Mouse (Mus musculus): Measurements from ENCODE around the gene Npc2.

The Npc2 gene

DNA sequence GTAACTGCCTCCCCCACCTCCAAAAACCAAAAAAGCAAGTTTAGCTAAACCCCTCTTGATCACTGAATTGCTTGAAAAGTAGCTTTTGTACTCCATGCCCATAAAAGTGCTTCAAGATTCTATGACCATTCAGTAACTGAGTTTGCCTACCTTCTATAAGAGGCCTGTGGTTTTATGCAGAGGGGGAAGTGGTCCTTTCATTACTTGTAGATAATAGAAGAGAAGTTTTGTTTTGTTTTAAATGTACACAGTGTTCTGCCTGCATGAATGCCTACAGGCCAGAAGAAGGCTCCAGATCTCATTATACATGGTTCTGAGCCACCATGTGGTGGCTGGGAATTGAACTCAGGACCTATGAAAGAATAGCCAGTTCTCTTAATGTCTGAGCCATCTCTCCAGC is 3.3 kb upstream of the Npc2 start:
- no peak for DNase-seq

- no peak for DNase-seq
These were observed 1.4 kb upstream of the Npc2 start for GRCm38 (mm10) chr12:84774376-84774775.

DNA sequence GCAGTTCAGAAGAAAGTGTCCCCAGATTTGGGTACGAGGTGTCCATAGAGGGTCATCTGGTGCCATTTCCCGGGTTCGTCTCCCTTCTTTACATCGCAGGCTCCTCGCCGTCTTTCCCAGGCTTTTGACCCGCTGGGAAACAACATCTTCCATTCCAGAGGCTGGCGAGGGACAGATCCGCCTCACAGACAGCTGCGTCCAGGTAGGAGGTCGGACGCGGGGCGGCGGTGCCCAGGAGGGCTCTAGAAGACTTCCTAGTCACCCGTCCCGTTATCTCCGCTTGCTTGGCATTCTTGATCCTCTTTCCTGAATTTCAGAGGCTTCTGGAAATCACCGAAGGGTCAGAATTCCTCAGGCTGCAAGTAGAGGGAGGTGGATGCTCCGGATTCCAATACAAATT is 524 bp upstream of the Npc2 start:
- DNase-seq: no peak

DNA sequence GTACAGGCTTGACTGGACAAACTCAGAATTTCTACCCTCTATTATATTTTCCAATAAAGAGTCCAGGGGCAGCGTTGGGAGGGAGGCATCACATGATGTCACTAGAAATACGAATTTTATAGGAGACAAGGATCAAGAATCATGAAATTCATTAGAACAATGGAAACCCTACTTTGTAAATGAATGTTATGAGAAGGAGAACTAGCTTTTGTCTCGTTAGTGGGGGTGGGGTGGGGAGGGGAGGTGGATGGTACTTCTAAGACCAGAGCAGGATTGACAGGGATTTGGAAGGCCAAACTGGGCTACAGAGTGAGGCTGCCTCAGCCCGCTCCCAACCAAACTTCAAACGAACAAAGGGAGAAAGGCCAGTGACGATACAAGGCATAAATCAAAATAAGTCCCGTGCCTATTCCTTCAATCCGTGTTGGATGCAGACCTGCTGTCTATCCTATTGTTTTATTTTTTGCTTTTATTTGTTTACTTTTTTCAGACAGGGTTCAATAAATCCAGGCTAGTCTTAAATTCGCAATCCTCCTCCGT is 901 bp downstream of the Npc2 start:
- DNase-seq: no peak

DNA sequence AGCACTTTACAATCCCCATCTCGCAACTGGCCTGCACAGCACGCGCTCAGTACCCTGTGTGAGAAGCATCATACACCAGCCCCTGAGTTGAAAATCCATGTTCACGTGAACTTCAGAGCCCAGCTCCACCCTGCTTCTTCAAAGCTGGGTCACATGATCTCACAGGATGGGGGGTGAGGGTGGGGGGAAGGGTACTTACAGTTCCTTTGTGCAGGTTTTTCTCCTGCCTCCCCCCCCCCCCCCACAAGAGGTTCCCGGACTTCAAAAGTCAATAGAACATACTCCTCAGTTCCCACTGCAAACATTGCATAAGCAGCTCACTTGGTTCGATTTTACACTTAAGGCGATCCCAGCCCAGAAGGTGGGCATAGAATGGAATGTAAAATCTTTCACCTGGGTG is 3.3 kb downstream of the Npc2 start:
- DNase-seq: no peak

DNA sequence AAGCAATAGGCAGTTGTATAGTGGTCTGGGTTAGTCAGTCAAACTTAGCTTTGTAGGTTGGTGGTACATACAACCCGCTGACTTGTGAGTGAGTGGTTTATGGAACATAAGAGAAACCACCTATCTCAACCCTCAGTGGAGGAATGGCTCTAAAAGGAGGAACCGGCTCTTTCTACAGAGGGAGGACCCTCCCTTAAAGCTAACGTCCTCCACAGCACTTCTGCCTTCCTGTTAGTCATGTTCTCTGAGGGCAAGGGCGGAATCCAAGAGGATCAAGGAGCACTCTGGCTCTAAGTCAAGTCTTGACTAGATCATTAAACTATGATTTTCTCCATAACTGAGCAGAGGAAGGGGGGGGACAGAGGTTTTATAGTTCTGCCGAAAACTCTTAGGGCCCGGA is 5.4 kb downstream of the Npc2 start:
- DNase-seq: no peak

DNA sequence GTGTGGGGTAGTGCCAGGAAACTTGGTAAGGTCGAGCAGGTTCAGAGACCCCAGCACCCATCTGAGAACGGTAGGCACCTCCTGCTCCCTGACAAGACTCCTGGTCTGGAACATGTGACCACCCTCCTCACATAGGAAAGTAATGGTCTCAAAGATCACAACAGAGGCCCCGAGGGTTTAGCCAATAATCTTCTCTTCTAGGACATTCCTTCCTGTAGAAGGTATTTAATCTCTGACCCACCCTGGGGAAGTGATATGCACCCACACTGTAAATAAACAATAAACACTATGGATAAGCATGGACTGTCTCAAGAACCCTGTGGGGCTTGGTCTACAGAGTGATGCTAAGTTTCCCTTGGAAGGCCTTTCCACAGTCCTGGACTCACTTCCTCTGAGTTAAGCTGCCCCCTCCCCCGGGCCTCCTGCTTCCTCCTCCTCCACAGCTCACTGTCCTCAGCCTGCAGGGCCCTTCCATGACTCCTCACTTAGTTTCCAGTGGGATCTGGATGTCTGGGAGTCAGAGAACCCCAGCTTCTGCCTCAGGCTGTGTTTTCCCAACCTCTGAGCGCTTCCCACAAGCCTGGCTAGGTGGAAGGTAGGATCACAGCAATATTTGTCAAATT is 6.7 kb downstream of the Npc2 start:
- DNase-seq: no peak

DNA sequence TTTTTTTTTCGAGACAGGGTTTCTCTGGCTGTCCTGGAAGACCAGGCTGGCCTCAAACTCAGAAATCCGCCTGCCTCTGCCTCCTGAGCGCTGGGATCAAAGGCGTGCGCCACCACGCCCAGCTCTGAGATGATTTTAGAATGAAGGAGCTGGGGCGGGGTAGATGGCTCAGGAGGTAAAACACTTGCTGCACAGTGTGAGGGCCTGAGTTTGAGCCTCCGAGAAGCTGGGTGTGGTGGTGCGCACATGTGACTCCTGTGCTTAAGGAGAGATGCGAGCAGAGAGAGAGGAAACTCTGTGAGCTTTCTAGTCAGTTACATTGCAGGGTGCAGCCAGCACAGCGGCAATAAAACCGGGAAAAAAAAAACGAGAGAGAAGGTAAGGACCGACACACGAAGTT is 7.4 kb downstream of the Npc2 start:
- DNase-seq: no peak

DNA sequence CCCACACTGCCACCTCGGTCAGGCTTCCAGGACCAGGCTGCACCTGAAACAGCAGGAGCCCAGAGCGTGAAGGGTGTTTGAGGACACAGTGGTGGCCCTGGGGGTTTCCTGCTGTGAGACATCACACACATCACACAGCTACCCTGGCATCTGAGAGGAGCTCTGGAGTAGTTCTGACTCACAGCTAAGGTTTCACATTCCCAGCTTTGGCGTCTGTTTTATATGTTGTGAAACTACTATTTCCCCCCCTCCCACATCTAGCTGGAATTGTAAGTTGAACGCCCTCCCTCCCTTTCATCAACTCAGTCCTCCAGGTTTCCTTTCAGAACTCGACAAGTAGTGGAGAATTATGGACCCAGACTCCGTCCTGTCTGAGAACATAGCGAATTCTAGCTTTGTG is 8.2 kb downstream of the Npc2 start:
- no peak for DNase-seq

DNA sequence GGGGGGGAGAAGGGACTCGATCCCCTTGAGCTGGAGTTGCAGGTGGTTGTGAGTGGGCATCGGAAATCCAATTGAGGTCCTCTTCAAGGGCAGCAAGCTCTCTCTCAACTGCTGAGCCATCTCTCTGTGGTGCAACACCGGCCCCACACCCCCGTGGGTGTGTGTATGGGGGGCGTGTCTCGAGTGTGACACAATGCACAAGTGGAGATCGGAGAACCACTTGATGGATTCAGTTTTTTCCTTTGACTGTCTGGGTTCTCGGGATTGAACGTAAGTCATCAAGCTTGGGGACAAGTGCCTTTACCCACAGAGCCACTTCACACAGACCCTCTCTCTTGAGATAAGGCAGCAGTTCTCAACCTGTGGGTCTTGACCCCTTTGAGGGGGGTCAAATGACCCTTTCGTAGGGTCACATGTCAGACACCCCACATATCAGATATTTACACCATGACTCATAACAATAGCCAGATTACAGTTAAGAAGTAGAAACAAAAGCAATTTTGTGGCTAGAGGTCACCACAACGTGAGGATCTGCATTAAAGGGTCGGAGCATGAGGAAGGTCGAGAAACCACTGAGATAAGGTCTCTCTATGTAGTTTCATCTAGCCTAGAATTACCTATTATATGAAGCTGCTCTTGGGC is 9.3 kb downstream of the Npc2 start:
- no peak for DNase-seq

GRCm38 (mm10) chr12:84762532-84762931 is 10.4 kb downstream of the Npc2 start:
- DNase-seq: no peak

DNA sequence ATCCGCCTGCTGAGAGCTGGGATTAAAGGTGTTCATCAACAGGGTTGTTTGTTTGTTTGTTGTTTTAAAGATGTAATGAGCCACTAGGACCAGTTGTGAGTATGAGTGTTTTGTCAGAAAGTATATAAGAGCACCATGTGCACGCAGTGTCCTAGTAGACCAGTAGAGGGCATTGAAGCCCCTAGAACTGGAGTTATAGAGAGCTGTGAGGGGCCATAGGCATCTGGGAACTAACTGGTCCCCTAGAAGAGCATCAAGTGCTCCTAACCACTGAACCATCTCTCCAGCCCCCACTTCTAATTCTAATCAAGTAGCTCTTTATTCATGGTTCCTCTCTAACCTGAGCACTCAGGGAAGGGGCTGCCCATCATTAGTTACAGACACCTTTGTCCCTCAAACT is 13.9 kb downstream of the Npc2 start:
- DNase-seq: no peak

GRCm38 (mm10) chr12:84756016-84756415 is 16.9 kb downstream of the Npc2 start:
- DNase-seq: no peak

GRCm38 (mm10) chr12:84755008-84755695 is 17.8 kb downstream of the Npc2 start:
- DNase-seq: peak; percentile 26 to 39

DNA sequence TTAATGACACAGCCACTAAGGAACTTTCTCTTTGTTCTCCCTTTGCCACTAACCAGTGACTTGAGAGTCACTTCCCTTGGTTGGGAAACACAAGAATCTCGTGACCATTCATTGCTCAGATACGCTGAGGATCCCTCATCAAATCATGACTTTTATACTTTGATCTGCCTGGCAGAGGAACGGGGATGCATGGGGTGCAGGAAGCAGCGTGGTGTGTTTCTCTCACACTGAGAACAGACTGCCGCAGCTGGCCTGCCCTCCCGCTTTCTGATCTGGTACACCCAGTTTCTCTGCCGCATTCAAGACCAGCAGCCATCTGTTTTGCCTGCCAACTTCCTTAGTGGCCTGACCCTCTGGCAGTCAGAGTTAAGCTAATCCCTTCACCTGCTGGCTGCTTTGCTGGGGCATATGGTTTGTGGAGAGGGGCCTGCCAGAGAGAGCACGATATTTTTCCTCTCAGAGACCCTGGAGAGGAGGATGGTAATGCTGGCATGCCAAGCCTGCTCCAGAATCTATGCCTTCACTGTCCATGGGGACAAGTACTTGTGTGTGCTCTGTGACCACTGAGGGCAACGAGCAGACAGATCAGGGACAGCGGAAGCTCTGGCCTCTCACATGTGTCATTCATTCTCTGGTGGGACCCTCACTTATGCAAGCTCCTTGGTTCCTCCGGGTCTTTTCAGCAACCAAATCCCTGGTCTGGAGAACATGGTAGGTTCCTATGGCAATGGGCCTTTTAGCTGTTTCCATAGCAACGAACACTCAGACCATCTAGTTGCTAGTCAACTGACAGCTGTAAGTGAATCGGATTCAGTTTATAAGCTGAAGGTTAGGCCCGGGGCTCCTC is 20.6 kb downstream of the Npc2 start:
- DNase-seq: no peak

- peak; percentile 36 to 42 for DNase-seq
These were observed 22.3 kb downstream of the Npc2 start for GRCm38 (mm10) chr12:84750661-84751060.

DNA sequence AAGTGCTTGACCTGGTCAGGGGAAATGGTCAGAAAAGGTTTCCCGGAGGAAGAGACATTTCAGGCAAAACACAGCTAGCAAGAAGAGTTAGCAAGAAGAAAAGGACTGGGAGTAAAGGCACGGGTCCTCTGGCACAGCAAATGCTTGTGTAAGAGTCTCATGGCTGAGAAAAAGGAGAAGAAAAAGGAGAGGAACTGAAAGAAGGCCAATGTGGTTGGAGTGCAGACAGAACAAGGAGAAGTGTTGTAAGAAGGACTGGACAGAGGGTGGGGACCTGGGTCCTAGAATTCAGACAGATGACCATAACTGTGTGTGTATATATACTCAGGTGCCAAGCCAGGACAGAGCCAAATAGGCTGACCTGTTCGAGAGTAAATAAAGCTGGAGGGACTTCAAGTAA is 24.8 kb downstream of the Npc2 start:
- no peak for DNase-seq

DNA sequence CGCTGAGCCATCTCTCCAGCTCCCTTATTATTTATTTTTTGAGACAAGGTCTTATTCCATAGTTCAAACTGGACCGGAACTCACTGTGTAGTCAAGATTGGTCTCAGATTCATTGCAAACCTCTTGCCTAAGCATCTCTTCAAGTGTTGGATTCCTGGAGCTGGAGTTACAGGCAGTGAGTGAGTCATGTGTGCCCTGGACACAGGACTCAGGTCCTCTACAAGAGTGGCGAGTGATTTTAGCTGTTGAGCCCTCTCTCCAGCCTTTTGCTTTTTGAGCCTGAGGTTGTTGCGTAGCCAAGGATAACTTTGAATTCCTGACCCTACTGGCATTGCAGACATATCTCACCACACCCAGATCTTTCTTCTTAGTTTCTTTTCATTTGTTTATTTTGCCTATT is 27.3 kb downstream of the Npc2 start:
- DNase-seq: no peak

DNA sequence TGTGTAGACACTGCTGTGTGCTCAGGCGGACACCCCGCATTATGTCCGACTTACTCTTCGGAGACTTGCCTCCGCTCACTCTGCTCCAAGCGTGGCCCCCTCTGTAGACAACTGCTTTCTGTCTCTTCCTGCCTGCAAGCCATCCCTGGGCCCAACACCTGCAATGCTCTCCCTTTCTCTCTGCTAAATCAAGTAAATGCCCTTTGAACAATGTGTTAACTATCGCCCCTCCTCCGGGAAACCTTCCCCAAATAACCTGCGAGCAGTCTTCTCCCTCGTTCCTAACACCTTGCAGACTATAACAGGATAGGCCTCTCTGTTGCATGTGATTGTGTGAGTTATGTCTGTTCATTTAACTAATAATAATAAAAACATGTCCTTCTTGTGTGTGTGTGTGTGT is 29.5 kb downstream of the Npc2 start:
- DNase-seq: no peak

GRCm38 (mm10) chr12:84733366-84733765 is 39.6 kb downstream of the Npc2 start:
- no peak for DNase-seq

- DNase-seq: no peak
These were observed 44.5 kb downstream of the Npc2 start for GRCm38 (mm10) chr12:84728421-84728820.

- no peak for DNase-seq
These were observed 45.5 kb downstream of the Npc2 start for GRCm38 (mm10) chr12:84727434-84727833.

DNA sequence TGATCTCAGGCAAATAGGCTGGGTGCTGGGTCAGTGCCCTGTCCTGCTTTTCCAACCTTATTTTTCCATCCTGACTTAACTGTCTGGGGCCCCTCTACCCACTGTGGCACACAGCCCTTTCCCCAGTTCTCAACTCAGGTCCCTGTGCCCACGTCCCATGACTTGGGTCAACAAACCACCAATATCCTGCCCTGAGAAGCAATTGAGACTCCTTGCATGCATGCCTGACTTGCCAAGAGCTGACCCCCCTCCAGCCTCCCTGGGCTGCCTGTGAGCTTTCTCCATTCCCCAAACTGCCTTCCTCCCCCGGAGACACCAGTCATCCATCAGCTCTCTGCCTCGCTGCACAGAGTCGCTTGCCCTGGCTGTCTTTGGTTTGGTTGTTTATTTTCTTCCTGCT is 46.0 kb downstream of the Npc2 start:
- DNase-seq: no peak
